Mouse (Mus musculus) 3T3-L1 (cell line): ENCODE data around the gene Arhgap18.

Source experiments
- DNase-seq: peaks from one replicate; pipeline ENCODE4 v3.0.0-alpha.2; 2015; ENCODE audit warnings: low read depth, low spot score

Gene Arhgap18

DNA sequence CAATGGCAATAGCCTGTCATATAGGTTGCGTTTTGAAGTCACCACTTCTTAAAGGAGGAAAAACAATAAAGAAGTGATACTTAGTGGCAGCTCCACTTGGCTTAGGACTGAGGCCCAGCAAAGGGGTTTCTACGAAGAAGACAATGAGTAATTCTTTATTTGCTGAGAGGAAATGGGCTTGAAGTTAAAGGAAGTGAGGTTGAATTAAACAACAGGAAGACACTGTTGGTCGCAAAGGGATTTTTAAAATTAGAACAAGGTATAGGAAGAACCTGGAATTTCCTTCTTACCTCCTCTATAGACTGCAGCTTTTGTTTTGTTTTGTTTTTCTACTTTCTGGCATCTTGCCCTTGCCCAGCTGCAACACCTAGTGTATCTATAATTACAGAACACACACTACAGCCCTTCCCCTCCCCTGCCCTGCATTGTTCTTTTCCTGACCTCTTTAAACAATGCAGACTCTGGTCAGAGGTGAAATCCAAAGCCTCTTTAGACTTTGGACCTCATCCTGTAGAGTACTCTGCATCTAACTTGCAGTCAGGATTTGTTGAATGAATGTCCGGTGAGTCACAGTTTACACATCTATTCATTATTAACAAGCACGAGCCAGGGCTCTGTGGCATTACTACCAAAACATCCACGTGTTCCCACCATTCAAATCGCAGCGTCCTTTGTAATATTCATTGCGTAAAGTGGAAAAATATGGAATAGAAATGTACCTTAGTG lies 75.4 kb downstream of the Arhgap18 start:
- DNase-seq: peak; percentile 84

DNA sequence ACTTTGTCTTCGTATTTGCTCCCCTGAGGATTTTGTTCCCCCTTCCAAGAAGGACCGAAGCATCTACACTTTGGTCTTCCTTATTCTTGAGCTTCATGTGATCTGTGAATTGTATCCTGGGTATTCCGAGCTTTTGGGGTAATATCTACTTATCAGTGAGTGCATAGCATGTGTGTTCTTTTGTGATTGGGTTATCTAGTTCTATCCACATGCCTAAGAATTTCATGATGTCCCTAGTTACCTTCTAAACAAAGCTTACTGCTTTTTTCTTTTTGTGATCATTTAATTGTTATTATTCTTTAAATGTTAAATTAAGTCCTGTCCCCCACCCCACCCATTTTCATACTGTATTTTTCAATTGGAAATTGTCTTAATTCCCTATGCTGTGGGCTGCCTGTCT lies 78.8 kb downstream of the Arhgap18 start:
- DNase-seq: no peak

DNA sequence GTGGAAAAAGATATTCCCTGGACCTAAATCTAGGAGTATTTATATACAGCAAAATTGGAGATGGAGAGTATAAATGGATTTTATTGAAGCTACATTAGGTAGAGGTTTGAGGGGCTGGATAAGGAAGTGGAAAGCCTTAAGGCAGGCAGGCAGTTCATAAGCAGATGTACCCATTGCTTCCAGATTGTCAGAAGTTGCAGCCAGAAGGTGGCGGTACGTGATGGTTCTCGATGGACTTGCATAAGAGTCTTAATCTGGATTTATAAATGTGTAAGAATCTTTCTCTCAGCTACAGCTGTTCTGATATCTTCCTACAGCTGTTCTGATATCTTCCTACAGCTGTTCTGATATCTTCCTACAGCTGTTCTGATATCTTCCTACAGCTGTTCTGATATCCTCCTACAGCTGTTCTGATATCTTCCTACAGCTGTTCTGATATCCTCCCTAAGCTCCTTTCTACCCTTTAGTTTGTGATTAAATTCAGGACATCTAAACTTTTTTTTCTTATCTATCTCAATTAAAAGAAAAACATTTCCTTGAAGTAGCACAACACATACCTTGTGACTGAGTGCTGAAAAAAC lies 79.5 kb downstream of the Arhgap18 start:
- DNase-seq: no peak

DNA sequence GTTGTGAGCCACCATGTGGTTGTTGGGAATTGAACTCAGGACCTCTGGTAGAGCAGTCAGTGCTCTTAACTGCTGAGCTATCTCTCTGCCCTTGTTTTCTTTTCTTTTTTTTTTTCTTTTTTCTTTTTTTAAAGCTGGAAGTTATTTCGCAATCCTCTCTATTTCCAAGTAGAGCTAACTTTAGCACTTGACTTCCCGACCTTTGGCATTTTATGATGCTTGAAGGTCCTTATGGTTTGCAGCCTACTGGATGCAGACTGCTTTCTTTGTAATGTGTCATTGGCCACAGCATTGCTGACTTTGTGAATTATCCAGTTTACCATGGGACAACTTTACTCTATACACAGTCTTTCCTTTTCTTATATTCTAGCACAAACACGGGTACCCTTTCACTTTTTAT lies 80.2 kb downstream of the Arhgap18 start:
- DNase-seq: peak; percentile 52

DNA sequence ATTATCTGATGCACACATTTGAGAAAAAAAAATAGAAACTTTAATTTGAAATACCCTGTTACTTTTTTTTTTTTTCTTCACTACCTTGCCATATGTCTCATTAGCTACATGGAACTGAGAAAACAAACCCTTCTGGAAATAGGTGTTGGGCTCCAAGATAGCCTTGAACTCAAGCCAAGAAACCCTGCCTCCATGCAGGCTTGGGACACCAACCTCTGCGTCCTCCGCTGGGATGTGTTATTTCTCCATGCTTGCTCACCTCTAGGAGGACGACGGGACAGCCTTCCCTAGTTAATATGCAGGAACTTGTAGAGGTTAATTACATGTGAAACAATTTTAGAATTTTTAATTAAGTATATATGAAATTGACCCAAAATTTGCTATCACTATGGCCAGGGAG lies 96.1 kb downstream of the Arhgap18 start:
- DNase-seq: no peak

DNA sequence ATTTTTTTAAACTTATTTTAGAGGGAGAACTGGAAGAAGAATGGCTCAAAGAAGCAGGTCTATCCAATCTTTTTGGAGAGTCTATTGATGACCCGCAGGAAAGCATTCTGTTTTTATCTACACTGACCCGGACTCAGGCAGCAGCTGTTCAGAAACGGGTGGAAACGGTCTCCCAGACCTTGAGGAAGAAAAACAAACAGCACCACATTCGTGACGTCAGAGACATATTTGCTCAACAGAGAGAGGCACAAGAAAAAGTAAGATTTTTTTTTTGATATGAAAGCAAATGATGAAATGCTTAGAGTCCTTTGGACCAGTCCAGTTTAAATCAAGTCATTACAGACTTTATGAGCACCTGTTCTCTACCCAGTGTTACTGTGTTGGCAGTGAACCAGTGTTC lies 96.6 kb downstream of the Arhgap18 start:
- DNase-seq: no peak

DNA sequence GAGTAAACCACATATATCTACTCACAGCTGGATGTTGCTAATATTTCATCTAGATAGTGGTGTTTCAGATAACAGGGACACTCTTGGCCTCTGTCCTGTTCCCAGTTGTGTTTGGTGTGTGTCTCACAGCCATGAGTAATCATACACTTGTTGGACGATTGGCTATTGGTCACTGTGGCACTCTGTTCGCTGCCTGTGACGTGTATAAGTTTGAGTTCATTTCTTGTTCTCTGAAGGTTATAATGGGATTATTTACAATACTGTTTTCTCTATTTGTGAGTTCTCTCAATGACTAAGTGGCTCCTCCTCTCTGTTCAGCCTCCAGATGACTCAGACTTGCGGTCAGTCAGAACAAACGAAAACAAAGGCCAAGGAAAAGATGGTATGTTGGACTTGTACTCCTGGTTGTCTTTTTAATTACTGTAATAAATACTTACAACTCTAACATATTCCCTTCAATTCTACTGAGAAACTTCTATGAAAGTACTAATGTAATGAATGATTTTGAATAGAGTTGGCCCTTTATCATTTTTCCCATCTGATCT lies 101.4 kb downstream of the Arhgap18 start:
- peak; percentile 75 for DNase-seq

DNA sequence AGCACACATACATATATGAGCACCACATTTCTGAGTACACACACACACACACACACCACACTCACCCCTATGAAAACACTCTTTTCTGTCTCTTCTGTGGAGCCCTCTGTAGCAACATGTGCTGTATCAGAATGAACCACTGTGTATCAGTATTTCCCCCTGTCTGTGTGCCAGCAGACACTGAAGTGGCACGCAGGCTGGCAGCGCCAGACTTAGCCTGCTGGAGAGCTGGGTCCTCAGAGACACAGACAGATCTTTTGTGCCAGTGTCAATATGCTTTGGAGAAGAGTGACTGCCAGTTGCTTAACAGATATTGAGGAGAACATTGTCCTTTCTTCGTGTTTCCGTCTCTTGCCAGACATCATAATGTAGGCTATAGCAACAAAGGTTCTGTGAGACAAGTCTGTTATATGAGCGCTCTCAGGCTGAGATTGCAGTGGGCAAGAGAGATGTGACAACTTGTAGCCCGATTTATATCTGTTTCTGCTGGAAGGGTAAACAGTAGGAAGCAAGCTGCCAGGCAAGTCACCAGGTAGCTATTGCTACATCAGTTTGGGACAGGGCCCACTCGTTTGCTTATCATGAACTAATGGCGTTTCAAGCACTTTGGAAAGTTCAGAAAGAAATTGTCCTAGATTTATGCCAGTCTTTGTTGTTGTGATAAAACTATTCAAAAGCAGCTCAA lies 102.8 kb downstream of the Arhgap18 start:
- DNase-seq: no peak

DNA sequence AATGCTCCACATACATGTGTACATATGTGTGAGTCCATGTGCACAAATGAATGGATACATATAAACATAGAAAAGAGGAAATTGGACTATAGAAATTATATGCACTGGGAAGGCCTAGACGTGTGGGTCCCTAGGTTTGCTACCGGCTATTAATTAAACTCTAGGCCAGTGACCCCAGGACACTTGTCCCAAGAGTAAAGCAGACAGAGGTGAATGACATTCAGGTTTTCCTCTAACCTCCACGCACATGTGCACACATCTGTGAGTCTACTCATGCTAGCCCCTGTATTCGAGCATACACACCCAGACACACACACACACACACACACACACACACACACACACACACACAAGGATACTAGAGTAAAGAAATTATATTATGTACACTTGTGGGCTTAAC lies 104.4 kb downstream of the Arhgap18 start:
- DNase-seq: no peak

DNA sequence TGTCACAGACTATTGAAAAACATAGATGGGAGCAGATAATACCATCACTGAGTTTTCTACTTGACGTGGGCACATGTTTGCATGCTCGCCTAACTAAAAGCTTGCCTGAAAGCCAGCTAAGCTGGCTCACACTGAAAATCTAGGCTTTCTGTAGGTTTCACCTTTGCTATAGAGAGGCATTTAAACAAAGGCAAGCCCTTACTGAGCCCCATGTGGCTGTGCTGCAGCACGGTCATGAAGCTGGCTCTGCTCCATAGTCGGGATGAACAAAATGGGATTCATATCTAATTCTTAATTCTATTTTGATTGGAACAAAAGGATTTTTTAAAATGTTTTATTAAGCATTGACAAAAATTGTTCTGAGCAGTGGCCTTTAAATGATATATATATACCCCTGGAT lies 105.3 kb downstream of the Arhgap18 start:
- no peak for DNase-seq

DNA sequence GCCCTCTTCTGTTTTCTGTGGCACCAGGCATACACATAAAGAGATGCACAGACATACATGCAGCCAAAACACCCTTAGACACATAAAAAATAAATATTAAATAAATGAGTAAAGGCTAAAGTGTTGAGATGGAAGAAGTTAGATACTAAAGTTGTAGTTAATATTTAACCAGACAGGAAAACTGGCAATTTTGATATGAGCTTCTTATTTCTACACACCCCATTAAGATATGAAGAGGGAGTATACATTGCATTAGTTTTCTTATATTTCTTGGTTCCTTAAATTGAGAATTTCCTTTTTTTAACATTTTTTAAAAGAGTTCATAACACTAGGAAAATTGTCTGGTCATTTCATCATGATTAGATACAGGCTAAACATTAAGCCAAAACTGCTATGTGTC lies 108.0 kb downstream of the Arhgap18 start:
- no peak for DNase-seq

DNA sequence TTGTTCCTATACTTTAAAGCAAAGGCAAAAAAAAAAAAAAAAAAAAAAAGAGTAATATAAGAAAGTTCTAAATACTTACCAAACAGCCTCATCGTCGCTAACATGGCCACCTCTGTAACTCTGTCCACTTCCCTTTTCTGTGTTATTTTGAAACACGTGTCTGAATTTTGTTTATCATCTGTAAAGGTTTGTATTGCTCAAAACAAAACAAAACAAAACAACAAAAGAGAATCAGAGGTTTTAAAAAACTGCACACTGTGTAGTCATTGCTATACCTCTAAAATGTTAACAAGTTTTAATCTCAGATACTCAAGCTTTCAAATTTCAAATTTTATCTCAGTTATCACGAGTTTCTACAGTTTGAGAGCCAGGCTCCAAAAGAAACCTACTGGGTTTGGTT lies 109.0 kb downstream of the Arhgap18 start:
- no peak for DNase-seq

DNA sequence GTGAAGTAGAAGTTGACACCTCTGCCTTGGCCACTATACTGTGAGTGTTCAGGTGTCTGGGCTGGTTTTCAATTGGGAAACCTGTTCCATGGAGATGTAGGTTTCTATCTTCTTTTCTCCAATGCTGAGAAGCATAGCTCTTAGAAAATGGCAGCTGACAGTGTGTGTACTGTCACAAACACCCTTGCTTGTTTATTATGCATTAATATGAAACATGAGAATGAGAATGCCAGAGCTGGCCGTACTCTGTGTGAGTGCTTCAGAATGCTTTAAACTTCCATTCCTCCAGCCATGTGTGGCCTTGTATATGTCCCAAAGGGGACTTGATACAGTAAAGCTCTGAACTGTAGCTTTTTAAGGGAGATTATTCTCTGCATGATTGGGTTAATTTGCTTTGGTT lies 110.8 kb downstream of the Arhgap18 start:
- no peak for DNase-seq

DNA sequence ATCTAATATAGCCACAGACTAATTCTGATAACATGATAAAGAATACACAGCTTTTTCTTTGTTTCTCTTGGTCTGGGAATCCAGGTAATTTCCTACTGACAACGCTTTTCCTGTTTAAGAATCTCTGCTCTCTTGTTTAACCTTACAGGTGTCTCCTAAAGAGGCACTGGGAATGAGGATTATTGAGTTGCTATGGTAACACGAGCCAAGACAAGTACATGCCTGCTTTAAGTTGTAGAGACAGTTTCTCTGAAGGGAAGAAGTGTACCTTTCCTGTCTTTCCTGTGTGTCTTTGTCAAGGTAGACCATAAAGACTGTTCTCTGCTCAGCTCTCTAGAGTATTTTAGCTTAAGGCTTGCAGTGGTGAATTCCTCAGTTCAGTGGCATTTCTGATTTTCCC lies 117.6 kb downstream of the Arhgap18 start:
- DNase-seq: no peak

DNA sequence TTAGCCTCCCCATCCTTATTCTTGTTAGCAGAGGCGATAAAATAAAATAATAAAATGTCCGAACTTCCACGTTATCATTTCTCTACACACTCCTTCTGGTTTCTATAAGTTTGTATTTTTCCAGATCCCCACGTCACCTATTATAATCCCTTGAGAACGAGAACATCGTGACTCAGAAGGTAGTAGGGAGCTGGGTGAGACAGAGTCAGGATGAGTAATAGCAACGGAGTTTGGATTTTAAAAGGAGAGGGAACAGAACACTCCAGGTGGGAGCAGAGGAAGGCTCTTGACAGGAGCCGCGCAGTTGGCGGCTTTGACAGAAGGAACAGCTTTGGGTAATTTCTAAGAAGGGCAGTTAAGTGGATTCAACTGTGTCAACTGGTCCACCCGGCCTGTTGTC lies 124.1 kb downstream of the Arhgap18 start:
- DNase-seq: peak; percentile 44

DNA sequence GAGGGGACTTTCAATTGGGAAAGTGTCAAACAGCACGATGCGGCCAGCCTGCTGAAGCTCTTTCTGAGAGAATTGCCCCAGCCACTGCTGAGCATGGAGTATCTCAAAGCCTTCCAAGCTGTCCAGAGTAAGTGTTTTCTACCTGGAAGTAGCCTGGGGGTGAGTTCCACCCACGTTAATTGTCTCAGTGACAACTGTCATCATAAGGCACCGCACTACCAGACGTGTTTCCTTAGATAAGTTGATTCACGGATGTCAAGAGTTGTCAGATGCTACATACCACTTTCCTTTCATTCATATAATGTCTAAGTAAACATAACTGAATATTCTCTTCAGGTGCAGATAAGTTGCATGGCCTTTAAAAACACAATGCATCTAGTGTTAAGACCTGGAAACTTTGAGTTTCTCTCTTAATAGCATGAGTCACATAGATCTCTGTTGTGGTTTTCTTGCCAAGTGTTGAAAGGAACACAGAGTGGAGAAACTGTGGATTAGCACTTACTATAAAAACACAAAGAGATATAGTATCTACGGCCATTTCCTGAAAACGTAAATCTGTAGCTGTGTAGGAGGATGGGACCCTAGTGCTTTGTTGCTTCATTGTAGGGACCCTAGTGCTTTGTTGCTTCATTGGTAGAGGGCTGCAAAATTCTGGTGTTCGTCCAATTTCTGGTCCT lies 125.8 kb downstream of the Arhgap18 start:
- peak; percentile 74 for DNase-seq

DNA sequence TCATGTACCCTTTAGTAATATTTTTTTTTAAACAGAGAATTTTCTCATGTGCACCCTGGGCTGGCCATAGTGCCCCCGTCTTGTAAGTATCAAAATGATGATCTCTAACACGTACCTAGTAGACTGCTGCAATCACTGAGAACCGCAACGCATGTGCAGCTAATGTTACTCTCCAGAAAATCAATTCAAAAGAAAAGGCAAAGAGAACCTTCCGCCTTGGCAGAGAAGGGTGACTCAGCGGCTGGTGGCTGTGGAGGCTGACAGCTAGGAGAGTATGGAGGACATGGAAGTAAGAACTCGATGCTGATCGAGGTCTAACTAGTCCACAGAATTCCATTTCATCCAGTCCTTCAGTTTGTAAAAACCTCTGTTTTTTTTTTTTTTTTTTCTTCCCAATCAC lies 131.7 kb downstream of the Arhgap18 start:
- no peak for DNase-seq

DNA sequence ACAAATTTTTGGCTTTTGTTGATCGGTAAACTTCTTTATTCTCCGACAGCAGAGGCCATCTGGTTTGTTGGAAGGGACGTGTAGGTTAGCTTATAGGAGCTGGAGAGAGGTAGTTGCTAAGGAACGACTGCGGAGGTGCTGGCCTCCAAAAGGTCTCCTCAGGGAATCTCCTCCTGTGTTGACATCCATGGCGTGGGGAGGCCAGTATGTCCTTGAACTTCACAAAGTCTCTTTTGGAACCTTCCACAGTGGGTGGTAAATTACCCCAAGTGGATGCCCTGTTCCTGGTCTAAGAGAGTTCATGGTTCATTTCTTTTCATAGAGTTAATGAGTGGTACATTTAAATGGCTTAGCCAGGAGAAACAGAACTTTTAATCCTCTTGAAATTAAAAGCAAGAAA lies 136.0 kb downstream of the Arhgap18 start:
- DNase-seq: no peak

DNA sequence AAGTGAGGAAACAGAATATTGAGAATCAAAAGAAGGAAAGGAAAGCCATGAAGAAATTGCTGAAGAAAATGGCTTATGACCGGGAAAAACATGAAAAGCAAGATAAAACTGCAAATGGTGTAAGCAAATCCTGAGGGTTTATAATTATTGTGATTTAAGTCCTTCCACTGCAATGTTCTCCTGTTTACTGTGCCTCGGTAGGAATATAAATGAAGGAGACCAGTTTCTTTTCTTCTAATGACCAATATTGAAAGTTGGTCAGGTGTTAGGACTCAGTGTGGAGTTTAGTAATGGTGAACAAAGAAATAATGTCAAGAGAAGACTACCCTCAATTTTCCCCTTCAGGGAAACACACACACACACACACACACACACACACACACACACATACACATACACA lies 136.5 kb downstream of the Arhgap18 start:
- no peak for DNase-seq

DNA sequence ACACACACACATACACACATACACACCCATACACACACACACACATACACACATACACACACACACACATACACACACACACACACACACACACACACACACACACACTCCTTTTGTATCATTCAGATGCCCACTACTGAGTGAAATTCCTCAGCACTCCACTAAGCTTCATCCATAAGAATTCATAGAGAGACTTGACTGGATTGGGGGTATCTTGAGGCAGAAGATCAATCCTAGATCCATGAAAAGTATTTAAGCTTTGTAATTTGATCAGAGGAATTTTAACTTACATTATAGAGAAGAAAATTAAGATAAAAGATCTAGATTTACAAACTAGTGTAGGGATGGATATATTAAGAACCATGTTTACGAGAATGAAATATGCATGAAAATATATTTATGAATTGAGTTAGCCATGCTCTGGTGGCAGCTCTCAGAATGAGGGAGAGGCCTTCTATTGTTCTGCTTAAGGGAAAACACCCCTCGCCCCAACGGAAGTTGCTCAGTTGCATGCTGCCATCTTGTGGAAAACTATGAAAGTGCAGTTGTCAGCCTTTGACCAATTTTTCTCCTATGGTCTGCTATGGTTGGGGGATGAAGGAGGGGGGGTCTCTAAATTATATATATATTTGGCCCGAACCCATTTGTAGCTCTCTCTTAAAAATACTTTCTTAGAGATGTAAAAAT lies 137.2 kb downstream of the Arhgap18 start:
- peak; percentile 81 for DNase-seq

DNA sequence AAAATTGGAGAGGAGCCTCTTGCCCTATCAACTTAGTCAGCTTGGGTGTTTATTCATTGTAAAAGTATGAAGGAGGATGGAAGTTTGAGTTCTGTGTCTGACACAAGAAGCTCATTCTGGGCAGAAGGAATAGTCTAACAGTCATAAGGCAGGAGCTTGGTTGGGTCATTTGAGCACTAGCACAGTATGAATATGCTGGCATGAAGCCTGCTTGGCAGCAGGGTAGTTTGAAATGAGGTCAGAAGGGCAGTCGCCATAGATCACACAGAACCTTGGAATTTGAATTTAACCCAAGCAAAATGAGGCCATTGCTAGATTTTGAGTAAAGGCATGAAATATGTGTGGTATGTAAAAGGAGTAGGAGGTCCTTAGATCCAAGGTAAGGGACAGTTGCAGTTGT lies 139.9 kb downstream of the Arhgap18 start:
- DNase-seq: peak; percentile 90

DNA sequence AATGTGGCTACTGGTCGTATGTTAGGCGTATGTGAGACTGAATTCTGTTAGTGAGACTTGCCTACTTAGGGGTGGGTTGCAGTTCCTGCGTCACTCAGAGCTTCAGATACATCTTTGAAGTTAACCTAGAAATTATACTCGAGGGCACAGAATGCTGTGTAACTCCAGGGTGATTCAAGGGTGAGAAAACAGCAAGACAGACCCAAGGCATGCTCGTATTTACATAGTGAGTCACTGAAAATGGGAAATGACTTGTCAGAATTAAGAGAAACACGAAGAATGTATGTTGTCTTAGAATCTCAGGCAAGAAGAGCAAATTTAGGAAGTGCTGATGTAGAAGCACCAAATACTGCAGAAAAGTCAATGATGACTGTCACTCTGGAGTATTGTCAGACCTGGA lies 142.5 kb downstream of the Arhgap18 start:
- DNase-seq: peak; percentile 74
